7 mouse cellular contexts compared by ENCODE assay signal in the genomic region with DNA sequence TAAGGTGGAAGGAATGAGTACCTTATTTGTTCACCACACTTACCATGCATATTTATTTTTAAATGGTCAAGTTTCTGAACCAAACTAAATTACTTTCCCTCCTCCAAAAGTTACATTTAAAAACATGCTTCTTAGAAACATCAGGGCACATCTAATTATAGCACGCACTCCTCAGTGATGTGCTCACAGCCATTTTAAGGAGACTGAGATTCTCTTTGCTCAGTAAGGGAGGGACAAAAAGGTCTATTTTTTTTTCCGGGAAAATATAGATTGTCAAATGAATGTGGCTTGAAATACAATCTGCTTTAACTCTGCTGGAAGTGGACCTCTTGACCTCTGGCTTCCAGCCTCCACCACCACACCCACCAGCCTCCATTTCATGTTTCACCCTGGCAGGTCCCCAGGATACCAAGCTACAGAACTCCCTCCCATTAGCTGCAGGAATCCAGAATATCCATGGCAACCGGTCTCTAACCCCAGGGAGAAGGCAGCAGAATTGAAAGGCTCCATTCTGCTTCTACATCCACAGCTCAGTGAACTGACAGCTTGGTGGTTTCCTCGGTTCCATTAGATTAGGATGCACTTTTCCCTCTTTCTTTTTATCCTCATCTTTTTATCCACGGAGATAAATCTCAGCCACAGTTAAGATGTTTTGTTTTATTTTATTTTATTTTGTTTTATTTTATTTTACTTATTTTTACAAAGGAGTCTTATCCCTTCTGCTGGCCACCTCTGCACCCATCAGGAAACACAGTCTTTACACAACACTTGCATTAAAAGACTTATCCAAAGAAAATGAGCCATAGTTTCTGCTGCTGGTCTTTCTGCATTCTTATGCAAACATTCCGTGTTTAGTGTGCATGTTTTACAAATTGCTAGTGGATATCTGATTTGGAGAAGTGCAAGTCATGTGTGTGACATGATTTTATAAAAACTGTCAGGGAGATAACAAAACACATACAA.
DNase-seq lines count a peak whose midpoint lies in the region; ATAC-seq lines count a peak whose summit lies in the region.

No protein-coding gene starts in this region.

- H3K36me3 ChIP-seq in forebrain, embryonic 13.5 days (ENCODE audit: poor library complexity, severe bottlenecking) = no peaks in the 10 kb centered on the region
- H3K36me3 ChIP-seq in hindbrain, embryonic 14.5 days (replicated peaks; ENCODE audit: control insufficient read depth, insufficient read depth) = no peaks in the 10 kb centered on the region
- H3K36me3 ChIP-seq in midbrain, embryonic 10.5 days = no peaks in the 10 kb centered on the region

- DNase-seq in 3T3-L1 (ENCODE audit: low read depth, low spot score) (peak; percentile 64), R1 (ENCODE audit: low read depth, low spot score) (peak; percentile 11)
- DNase-seq in hindbrain, embryonic 14.5 days (ENCODE audit: low spot score) = peak; percentile 75
- peak; percentile 78 for DNase-seq in midbrain, embryonic 10.5 days (ENCODE audit: low spot score)
- no peak for DNase-seq in spleen, postnatal 10 days (ENCODE audit: low spot score in 2 of 2)
- no peak for DNase-seq in urinary bladder, postnatal 10 days (ENCODE audit: low spot score)

- H3K27me3 ChIP-seq in forebrain, embryonic 13.5 days = no peaks in the 10 kb centered on the region
- H3K27me3 ChIP-seq in hindbrain, embryonic 14.5 days (ENCODE audit: control insufficient read depth, insufficient read depth, low read length) = no peaks in the 10 kb centered on the region
- H3K27me3 ChIP-seq in midbrain, embryonic 10.5 days (ENCODE audit: low read depth, poor library complexity, severe bottlenecking) = no peaks in the 10 kb centered on the region

- peak overlapping the region; percentile 31 for H3K4me2 ChIP-seq in forebrain, embryonic 13.5 days
- H3K4me2 ChIP-seq in hindbrain, embryonic 14.5 days (replicated peaks) = peak overlapping the region; percentile 29

- no peak overlapping the region for H3K9ac ChIP-seq in forebrain, embryonic 13.5 days
- H3K9ac ChIP-seq in hindbrain, embryonic 14.5 days = no peak overlapping the region; the same call in 1 of the 2 replicates

- no peaks in the 10 kb centered on the region for H3K9me3 ChIP-seq in forebrain, embryonic 13.5 days (replicated peaks)
- H3K9me3 ChIP-seq in hindbrain, embryonic 14.5 days (ENCODE audit: control insufficient read depth, low read length) = no peaks in the 10 kb centered on the region
- H3K9me3 ChIP-seq in midbrain, embryonic 10.5 days (replicated peaks) = no peaks in the 10 kb centered on the region

- no peak overlapping the region for H3K4me3 ChIP-seq in forebrain, embryonic 13.5 days
- no peak overlapping the region for H3K4me3 ChIP-seq in hindbrain, embryonic 14.5 days (replicated peaks; ENCODE audit: low read length)
- no peak overlapping the region; the same call in 1 of the 2 replicates for H3K4me3 ChIP-seq in midbrain, embryonic 10.5 days

- ATAC-seq in forebrain, embryonic 13.5 days = peak; percentile 96
- ATAC-seq in hindbrain, embryonic 14.5 days (ENCODE audit: low FRiP score) = peak; percentile 94

- peaks cover 20% of the 10 kb centered on the region for H3K4me1 ChIP-seq in forebrain, embryonic 13.5 days
- peaks cover 20% of the 10 kb centered on the region for H3K4me1 ChIP-seq in hindbrain, embryonic 14.5 days (replicated peaks; ENCODE audit: control insufficient read depth, insufficient read depth, low read length)
- H3K4me1 ChIP-seq in midbrain, embryonic 10.5 days = peaks cover 25% of the 10 kb centered on the region

- peak overlapping the region; percentile 85 for H3K27ac ChIP-seq in forebrain, embryonic 13.5 days
- peak overlapping the region; percentile 87 for H3K27ac ChIP-seq in hindbrain, embryonic 14.5 days
- H3K27ac ChIP-seq in midbrain, embryonic 10.5 days (replicated peaks) = peak overlapping the region; percentile 73

- WGBS in forebrain, embryonic 13.5 days = 4% methylated on average over 6 of the region's 6 CpGs
- WGBS in hindbrain, embryonic 14.5 days = 5% methylated on average over 6 of the region's 6 CpGs
- 12% methylated on average over 6 of the region's 6 CpGs for WGBS in midbrain, embryonic 10.5 days

Comparison
In these comparisons a context has a peak if more than half of its experiments do, and no peak if none do; other contexts are left out.
1. DNase-seq: peak in 3T3-L1 (single experiment), R1 (single experiment), hindbrain, embryonic 14.5 days (single experiment) and midbrain, embryonic 10.5 days (single experiment); none in spleen, postnatal 10 days (0 of 2) and urinary bladder, postnatal 10 days (single experiment).
2. Peak in every context shown above with its lines, with median percentiles within 50 percentile points of each other: H3K27ac ChIP-seq.